Mouse (Mus musculus): ENCODE results near the gene Cuedc2. TPM values are rescaled to one million over a fixed set of nuclear protein-coding genes. Genes with fewer than 3 reads are reported as not detected.
A peak's percentile ranks its signal among the peaks of the same experiment; 100 is the strongest.

Gene Cuedc2
- polyA plus RNA-seq, 1 experiment from 2014 or later, result 152 TPM

DNA sequence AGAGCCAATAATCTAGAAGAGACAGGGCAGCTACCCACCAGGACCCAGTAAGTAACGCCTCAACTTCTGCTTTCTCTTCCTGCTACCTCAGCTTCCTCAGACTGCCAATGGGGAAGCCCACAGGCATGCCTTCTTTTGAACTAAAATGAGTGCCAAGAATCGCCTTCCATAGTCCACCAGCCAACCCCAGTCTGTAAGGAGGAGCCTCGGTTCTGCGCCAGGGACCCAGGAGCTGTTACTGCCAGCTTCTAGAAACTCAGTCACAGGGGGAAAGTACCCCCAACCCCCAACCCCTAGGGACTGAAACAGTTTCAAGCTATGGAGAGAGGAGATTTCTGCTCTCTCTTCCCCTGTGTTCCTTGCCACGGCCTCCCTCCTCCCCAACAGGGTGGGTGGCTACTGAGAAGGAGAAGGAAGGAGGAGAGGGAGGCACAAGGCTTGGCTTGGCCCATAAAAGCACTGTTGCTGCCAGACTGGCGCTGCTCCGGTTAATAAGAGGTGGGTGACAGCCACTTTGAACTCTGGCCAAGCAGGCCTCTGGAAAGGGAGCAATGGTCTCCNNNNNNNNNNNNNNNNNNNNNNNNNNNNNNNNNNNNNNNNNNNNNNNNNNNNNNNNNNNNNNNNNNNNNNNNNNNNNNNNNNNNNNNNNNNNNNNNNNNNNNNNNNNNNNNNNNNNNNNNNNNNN is 927 bp upstream of the Cuedc2 start:
- no peak for DNase-seq (ENCODE audit: low spot score)

GRCm38 (mm10) chr19:46338942-46339286 is 412 bp upstream of the Cuedc2 start:
- no peak for DNase-seq (ENCODE audit: low spot score)

DNA sequence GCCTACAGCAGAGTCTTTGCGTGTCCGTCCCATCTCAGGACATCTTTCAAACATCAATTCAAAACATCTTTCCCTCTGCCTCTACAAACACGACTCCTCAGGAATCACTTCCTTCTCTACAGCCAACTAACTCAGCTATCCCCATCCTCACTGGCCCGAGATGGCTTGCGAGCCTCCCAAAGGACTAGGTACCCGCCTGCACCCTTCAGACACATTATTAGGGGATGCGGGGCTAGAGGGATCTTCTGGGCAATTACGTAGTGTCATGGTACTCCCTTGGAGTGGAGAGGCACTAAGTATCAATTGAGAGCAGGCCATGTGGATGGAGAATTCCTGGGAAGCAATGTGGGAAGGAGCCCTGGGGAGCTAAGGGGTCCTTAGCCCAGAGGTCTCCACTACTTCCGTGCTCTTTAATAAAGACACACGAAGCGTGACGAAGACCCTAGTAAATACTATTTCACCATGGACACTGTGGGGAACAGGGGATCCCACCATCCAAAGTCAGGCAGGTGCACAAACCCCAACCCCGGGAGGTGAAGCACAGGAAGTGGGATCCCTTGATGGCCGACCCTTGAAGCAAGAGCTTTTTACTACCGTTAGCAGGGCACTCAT is 677 bp downstream of the Cuedc2 start:
- no peak for DNase-seq (ENCODE audit: low spot score)

- no peak for DNase-seq (ENCODE audit: low spot score)
These were observed 4.6 kb downstream of the Cuedc2 start for GRCm38 (mm10) chr19:46333906-46334305.

- no peak for DNase-seq (ENCODE audit: low spot score)
These were observed 5.7 kb downstream of the Cuedc2 start for GRCm38 (mm10) chr19:46332721-46333339.

- no peak for DNase-seq (ENCODE audit: low spot score)
These were observed 6.6 kb downstream of the Cuedc2 start for GRCm38 (mm10) chr19:46331936-46332335.

- no peak for DNase-seq (ENCODE audit: low spot score)
These were observed 7.2 kb downstream of the Cuedc2 start for GRCm38 (mm10) chr19:46331326-46331725.

DNA sequence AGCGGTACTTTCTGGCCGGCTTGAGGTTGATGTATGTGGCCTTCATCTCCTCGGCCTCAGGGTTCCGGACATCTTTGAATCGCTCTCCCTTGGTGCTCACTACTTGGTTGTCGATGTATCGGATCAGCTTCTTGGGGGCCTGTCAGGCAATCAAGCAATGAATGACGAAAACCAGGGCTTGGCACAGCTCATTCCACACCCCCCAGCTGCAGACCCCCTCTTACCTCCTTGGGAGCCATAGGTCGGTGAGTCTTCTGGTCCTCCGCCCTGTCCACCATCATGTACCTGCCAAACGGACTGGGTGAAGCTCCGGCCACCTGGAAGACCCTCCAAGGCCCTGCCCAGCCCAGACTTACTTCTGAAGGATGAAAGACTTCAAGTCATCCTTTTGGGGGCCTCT is 7.8 kb downstream of the Cuedc2 start:
- DNase-seq (ENCODE audit: low spot score), result no peak

- peak; percentile 36 for DNase-seq (ENCODE audit: low spot score)
These were observed 8.6 kb downstream of the Cuedc2 start for GRCm38 (mm10) chr19:46329951-46330350.

DNA sequence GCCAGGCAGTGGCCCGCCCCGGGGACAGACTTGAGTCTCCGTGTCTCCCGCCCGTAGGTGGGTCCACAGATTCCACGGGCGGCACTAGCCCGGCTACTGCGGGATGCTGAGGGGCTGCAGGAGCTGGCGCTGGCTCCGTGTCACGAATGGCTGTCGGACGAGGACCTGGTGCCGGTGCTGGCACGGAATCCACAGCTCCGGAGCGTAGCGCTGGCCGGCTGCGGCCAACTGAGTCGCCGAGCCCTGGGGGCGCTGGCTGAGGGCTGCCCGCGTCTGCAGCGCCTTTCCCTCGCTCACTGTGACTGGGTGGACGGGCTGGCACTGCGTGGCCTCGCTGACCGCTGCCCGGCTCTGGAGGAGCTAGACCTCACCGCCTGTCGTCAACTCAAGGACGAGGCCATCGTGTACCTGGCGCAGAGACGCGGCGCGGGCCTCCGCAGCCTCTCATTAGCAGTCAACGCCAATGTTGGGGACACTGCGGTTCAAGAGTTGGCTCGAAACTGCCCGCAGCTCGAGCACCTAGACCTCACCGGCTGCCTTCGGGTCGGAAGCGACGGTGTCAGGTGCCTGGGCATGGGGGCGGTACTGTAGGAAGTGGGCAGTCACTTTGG is 9.4 kb downstream of the Cuedc2 start:
- no peak for DNase-seq (ENCODE audit: low spot score)

GRCm38 (mm10) chr19:46328081-46329030 is 10.1 kb downstream of the Cuedc2 start, which contains the start of gene Fbxl15:
Gene Fbxl15 (plus strand): TSS chr19:46328184.
- peak; percentile 91 for DNase-seq (ENCODE audit: low spot score)

DNA sequence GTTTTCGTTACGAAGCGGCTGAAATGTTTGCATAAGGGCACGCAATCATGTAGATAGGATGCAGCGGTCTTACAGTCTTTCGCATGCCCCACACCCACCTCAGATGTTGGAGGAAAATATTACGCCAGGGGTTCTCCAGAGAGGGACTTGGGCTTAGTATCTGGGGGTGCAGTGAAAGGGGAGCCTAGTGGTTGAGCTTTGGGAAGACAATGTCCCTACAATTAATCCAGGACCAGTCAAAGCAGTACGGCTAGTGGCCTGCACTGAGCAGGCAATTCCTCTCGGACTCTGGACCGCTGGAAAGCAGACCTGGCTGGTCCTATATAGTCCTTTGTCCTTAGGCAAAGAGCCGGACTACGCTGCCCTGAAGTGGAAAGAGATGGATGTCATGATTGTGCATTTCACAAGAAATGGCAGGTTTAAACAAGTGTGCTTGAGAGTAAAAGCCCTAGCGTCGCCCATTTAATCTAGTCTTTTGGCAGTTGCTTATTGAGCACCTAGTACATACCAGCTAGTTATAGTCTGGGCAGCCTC is 10.9 kb downstream of the Cuedc2 start:
- DNase-seq (ENCODE audit: low spot score), result no peak

DNA sequence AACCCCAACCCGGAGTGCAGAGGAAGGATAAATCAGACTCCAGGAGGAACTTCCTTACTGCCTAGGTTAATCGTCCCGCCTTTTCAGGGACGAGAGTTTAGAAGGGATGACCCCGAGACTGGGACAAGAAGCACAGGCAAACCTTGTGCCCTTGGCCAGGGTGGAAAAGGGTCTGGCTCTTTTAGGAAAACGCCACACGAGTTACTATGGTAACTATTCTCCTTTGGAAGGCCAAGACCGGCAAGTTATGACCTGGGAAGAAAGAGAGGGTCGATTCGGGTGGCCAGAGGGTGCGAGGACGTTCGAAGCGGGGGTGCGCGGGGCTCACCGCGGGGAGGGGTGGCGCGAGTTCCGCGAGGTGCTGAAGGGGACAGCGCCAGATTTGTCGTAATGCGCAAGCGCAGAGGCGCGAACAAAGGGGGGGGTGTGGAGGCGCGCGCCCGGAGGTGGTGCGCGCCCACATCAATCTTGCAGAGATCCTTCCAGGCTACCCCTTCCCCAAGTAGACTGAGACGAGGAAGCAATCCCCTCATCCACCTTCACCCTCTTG is 11.7 kb downstream of the Cuedc2 start, which contains the start of gene Psd:
Psd (minus strand) TSS at position 401 of the 550 bp plus-strand sequence.
- peak; percentile 61 for DNase-seq (ENCODE audit: low spot score)

- no peak for DNase-seq (ENCODE audit: low spot score)
These were observed 12.3 kb downstream of the Cuedc2 start for GRCm38 (mm10) chr19:46326019-46326755.

GRCm38 (mm10) chr19:46324918-46325317 is 13.6 kb downstream of the Cuedc2 start:
- no peak for DNase-seq (ENCODE audit: low spot score)

DNA sequence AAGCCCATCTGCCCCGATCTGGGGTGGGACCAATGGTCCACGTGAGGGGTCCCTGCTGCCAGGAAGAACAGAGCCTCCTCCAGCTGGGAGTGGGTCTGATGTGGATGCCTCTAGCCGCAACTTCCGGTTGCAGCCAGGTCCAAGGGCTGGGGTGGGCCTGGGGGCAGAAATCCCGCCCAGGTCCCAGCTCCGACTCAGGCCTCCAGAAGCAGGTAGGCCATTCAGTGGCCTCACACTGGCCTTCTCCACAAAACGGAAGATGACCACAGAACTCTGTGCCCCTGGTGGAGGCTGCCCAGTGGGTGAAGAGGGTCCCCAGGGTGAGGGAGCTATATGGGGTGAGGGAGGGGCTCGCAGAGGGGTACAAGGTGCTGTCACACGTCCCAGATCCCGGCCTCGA is 14.1 kb downstream of the Cuedc2 start:
- no peak for DNase-seq (ENCODE audit: low spot score)

GRCm38 (mm10) chr19:46323716-46324115 is 14.8 kb downstream of the Cuedc2 start:
- no peak for DNase-seq (ENCODE audit: low spot score)

DNA sequence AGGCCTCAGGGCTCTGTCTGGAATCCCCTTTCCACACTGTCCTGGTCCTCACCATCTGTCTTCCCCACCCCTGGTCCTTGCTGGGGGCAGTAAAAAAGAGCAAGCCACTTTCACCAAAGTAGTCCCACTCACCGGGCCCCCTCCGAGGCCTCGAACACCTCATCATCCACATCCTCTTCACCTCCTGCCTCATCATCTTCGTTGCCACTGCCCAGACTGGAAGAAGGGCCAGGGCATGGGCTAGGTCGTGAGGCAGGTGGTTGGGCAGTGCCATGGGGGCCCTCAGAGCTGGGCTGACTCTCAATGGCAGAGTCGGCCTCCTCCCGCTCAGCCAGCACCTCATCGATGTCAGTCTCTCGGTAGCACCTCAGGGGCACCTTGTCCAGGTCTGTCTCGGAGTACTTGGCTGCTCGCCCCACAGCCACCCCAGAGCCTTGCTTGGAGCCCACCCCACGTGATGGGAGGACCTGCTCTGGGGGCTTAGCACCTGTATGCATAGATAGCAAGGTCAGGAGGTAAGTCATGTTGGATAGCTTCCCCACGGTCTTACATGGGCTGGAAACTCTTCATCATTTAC is 15.4 kb downstream of the Cuedc2 start:
- no peak for DNase-seq (ENCODE audit: low spot score)

All from thymus, postnatal 0 days (tissue).